Mouse (Mus musculus) right cerebral cortex, postnatal 36 days (tissue): ENCODE measurements at regions not wholly inside any gene's neighbourhood (a gene's known extent, or its start where the extent isn't known, plus 50 kb on each side); places are given as distances from the start of the nearest gene placed in this dataset.
"Not testable (repeated sequence)": the region's sequence is repeated elsewhere in the genome, so short reads cannot be mapped to it uniquely, and the experiment has no call there.

ENCODE experiments used
- DNase-seq, 2 experiments: peaks; one replicate each; pipeline ENCODE4 v3.0.0; 2022; ENCODE audit warnings: low spot score in 2 of 2, mixed read lengths in 1 of 2

DNA sequence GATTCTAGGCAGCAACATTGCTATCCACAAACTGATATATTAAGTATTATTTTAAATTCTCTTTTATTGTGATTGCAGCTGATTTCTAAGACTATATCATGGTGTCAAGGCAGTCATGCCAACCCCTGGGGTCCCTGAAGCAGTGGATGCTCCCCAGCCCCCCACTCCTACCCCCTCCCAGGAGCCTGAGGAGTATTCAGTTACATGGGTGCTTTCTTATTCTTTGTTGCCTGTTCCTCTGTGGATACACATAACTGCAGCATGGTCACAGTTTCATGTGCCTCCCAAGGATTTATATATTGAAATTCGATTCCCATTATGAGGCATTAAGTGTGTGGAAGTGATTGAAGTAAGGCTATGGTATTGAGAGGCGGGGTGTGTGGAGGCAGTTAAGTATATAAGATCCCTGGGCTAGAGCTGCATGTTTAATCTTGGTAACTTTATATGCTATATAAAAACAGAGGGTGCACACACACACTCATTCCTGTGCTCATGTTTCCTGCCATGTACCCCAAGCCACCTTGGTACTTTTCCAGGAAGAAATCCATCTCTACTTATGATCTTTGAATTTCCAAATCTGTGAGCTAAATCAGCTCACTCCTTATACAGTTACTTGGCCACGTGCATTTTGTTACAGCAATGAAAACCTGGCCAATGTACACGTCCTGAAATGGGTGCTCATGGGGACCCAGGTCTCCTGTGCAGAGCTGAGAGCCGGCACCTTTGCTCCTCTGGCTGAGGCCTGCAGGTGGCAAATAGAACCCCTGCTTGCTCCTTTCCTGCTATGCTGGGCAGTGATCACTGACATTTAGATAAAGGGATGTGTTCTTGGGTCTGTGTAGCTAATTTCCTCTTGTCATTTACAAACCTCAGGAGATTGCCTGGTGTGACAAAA, 259.0 kb downstream of the Nek10 start:
- no peak for DNase-seq

- DNase-seq, result no peak
These were observed 259.7 kb downstream of the Nek10 start for GRCm38 (mm10) chr14:15062861-15063418.

DNA sequence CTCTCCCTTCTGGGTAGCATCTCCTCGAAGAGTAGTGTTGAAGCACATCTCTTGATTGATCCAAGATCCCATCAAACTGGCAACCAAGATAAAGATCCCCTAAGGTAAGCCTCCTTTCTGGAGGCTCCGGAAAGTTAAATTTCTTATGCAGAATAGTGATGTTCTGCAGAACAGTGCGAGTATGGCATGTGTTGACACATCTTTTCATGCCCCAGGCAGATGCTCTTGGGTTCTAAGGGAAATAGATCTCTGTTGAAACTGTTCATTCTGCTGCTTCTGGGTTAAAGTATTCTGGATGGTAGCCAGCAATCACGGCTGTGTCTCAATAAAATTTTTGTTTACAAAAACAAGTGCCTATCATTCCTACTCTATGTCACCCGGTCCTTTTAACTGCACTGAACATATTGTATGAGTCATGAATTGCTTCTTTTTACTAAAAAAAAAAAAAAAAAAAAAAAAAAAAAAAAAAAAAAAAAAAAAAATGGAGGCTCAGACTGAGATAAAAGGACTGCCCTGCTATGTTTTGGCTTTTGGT, 261.8 kb downstream of the Nek10 start:
- DNase-seq, result no peak

DNA sequence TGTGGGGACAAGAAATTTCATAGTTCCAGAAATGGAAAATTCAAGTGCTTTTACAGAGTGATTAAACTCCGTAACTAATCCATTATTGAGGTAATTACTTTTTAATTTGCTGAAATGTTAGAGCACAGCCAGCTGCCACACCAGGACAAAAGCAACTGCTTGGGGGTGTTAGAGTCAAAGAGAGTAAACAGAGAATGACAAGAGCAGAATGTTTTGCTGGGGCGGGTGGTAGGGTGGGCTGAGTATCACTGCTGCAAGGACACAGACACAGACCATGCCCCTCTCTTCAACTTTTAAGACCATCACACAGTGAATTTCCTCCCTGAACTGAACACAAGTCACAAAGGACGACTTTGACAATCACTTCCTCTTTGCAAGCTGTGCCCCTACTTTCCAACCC, 272.7 kb downstream of the Nek10 start:
- no peak for DNase-seq

GRCm38 (mm10) chr14:15082889-15083288, 279.7 kb downstream of the Nek10 start:
- no peak for DNase-seq

GRCm38 (mm10) chr14:15083812-15084211, 280.6 kb downstream of the Nek10 start:
- DNase-seq, result no peak

DNA sequence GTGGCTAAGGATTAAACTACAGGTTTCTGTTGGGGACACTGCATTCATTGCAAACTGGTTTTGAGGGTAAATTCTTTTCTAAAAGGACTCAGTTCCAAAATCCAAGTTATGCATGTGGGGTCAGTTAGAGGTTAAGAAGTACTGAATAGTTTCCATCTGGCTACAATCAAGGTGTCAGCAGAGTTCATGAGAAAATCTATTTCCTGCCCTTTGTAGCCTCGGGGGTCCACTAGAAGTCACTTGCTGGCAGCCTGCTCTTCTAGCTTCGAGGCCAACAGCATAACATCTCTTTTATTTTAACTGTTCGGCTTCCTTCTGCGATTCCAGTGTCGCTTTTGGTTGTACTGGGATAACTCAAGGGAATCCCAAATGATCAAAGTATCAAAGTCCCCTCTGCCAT, 283.8 kb downstream of the Nek10 start:
- no peak for DNase-seq

- no peak for DNase-seq
These were observed 293.6 kb downstream of the Nek10 start for GRCm38 (mm10) chr14:15096865-15097264.

GRCm38 (mm10) chr14:15099909-15100308, 296.7 kb downstream of the Nek10 start:
- no peak for DNase-seq

DNA sequence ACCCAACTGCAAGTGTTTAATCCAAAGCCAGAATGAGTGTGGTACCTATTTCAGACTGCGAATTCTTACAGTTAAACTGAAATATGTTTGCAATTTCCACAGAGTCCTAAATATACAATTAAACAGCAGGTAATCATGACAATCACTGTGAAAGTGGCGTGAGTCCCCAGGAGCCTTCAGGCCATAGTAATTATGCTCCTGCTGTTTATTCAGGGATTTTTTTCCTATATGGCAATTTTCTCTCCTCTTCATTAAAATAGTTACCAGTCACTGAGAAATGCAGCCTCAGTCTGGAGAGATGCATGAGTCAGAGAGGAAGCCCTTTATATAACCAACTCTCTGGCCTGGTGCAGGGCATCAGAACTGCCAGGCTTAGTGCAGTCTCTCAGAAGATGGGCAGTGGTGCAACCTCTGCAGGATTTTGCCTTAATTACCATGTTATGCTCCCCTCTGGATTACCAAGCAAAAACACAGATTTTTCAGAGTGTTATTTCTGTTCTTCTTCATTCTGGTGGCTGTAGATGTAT, 304.6 kb downstream of the Nek10 start:
- DNase-seq, result peak in 1 of 2 experiments; percentile 1

DNA sequence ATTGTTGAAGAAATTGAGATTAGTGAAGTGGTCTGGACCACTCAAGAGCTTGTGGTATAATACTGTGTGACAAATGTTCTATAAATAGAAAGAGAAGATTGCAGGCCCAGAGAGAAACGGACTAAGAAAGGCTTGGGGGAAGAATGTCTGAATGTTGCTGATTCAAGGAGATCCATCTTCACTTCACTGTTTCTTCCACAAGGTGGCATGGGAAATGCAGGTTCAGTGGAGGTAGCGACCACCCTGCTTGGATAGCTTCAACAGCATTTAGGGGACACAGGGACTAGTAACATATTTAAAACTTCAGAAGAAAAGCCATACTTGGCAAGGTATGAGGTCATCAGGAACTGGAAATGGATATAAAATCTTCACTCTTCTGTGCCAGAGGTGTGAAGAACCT, 316.5 kb downstream of the Nek10 start:
- no peak for DNase-seq

GRCm38 (mm10) chr14:15128157-15128556, 310.6 kb downstream of the Lrrc3b start:
- no peak for DNase-seq

DNA sequence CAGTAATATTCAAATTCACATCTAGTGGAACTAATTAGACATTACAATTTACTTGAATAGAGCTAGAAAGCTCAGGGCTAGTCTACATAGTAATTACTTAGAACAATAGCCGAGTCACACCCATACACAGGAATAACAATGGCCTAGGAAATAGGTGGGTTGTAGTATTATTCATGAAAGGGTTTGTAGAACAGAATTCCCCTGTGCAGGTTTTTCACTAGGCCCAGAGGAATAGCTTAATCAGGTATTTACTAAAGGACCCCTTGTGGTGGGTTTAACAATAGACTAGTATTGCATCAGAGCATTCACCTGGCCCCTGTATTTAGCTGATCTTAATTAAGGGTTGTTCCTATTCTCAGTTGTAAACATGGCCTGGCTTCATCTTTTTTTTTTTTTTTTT, 297.9 kb downstream of the Lrrc3b start:
- DNase-seq, result not testable (repeated sequence)

DNA sequence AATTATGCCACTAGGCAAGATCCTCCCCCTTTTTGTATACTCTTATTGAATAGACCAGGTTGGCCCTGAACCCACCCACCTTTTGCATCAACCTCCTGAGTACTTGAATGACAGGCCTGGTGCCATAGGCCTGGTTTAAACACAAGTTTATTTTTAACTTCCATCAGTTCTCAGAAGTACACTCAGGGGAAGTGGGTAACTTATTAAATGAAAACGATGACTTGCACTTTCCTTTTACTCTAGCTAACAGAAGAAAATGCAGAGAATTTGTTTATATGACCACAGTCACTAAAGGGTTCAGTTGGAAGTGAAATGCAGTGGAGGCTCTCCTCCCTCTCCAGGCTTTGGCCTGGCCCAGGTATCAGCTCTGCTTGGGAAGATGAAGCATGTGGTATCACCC, 295.9 kb downstream of the Lrrc3b start:
- DNase-seq, result no peak

DNA sequence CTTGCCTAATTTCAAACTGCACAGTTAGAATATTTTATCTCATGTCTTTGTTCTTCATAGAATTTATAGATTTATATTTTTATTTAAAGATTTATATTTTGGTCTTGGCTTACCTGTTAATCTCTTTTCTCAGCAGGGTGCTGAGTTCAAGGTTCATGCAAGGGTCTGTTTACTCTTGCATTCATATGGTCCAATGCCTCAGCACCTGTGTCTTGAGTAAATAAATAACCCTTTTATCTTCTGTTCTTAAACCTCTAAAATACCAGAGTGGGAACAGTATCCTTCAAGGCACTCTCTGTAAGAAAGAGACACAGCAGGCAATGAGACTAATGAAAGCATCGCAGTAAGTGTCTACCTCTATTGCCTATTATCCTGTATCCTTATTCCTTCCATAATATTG, 290.3 kb downstream of the Lrrc3b start:
- no peak for DNase-seq
